14 mouse cellular contexts compared by ENCODE assay signal in genomic region chr11:119123522-119124319, GRCm38 (mm10). TPM values are rescaled to one million over a fixed set of nuclear protein-coding genes. Genes with fewer than 3 reads are reported as not detected.
DNase-seq lines count a peak whose midpoint lies in the region; ATAC-seq and TF ChIP-seq lines count a peak whose summit lies in the region.
"Had no signal": no experiment of that assay in that cellular context is flagged by ENCODE, and none has a peak within 500 bp of the region (broad histone marks: within the 10 kb centered on the region; RNA-seq: fewer than 3 reads in every experiment).

No protein-coding gene starts in this region.

- no peak for TF ChIP-seq CTCF in liver, adult 2 months (IDR thresholded peaks at IDR 0.05; ENCODE audit: low read depth, low read length)

- H3K27ac ChIP-seq in liver, adult 2 months (replicated peaks; ENCODE audit: insufficient read depth, low read depth, low read length), result no peak overlapping the region
- no peak overlapping the region for H3K27ac ChIP-seq in liver, embryonic 11.5 days (ENCODE audit: low read depth, low read length)
- H3K27ac ChIP-seq: midbrain, embryonic 13.5 days had no signal

- WGBS in liver, adult 2 months, result 58% methylated on average over 5 of the region's 5 CpGs
- WGBS in liver, embryonic 11.5 days, result 70% methylated on average over 5 of the region's 5 CpGs

- no peak for TF ChIP-seq POLR2A in liver, adult 2 months (IDR thresholded peaks at IDR 0.05; ENCODE audit: extremely low read depth, insufficient read depth, low read length)

- H3K79me2 ChIP-seq in liver, adult 2 months (ENCODE audit: control insufficient read depth, insufficient read depth, low read length), result no peaks in the 10 kb centered on the region

- H3K4me1 ChIP-seq in liver, adult 2 months (ENCODE audit: control insufficient read depth, insufficient read depth, low read length), result peaks cover 22% of the 10 kb centered on the region
- peaks cover 12% of the 10 kb centered on the region; the same call in 1 of the 2 replicates for H3K4me1 ChIP-seq in liver, embryonic 11.5 days (replicated peaks; ENCODE audit: control insufficient read depth, insufficient read depth, low read length)

- H3K9ac ChIP-seq in liver, adult 2 months (ENCODE audit: low read depth, low read length), result no peak overlapping the region
- no peak overlapping the region for H3K9ac ChIP-seq in liver, embryonic 11.5 days (ENCODE audit: low read depth, low read length)
- H3K9ac ChIP-seq: midbrain, embryonic 13.5 days had no signal

- H3K4me3 ChIP-seq in liver, adult 2 months (ENCODE audit: insufficient read depth, low read depth, low read length), result no peak overlapping the region
- no peak overlapping the region for H3K4me3 ChIP-seq in liver, embryonic 11.5 days (ENCODE audit: low read depth, low read length)
- H3K4me3 ChIP-seq: midbrain, embryonic 13.5 days had no signal

- peak; percentile 54 for DNase-seq in adrenal gland, postnatal 14 days
- DNase-seq in adrenal gland, adult 2 months, result no peak
- peak; percentile 51 for DNase-seq in liver, adult 2 months (ENCODE audit: extremely low read depth, low read depth, low spot score)
- DNase-seq in liver, embryonic 11.5 days (ENCODE audit: low spot score), result no peak
- DNase-seq in ZHBTc4 (ENCODE audit: low read depth, low spot score), result peak; percentile 78
- no peak for DNase-seq in layer of hippocampus, adult 9-10 months (ENCODE audit: low spot score)
- DNase-seq in frontal cortex, postnatal 25 days (ENCODE audit: low spot score in 2 of 2), result no peak
- DNase-seq: cerebellum, adult 9-11 months; kidney, postnatal 10 days; thymus, postnatal 4 days had no signal

- no peaks in the 10 kb centered on the region for H3K27me3 ChIP-seq in liver, adult 2 months (ENCODE audit: control insufficient read depth, insufficient read depth, low read length)
- H3K27me3 ChIP-seq in liver, embryonic 11.5 days (replicated peaks; ENCODE audit: control insufficient read depth, insufficient read depth, low read length), result peaks cover 14% of the 10 kb centered on the region

- no peak overlapping the region for H3K4me2 ChIP-seq in liver, embryonic 11.5 days
- H3K4me2 ChIP-seq: midbrain, embryonic 13.5 days had no signal

- no peak for ATAC-seq in liver, embryonic 11.5 days (replicated peaks; ENCODE audit: low FRiP score)
- 0 out of 2 replicates have a peak, but pooled peaks have one; percentile 43 for ATAC-seq in megakaryocyte-erythroid progenitor cell, adult 5-6 weeks (replicated peaks; ENCODE audit: low FRiP score, low TSS enrichment, poor library complexity, severe bottlenecking)
- ATAC-seq: activated CD4-positive, CD25-positive, alpha-beta regulatory T cell, adult 4 months; inflammation-experienced regulatory T-cells, adult 6 months; midbrain, embryonic 13.5 days had no signal

- no peaks in the 10 kb centered on the region for H3K9me3 ChIP-seq in liver, embryonic 11.5 days (ENCODE audit: control insufficient read depth, low read length)
- H3K9me3 ChIP-seq: midbrain, embryonic 13.5 days had no signal

- no peaks in the 10 kb centered on the region for H3K36me3 ChIP-seq in liver, adult 2 months (ENCODE audit: control insufficient read depth, insufficient read depth, low read length)
- no peaks in the 10 kb centered on the region for H3K36me3 ChIP-seq in liver, embryonic 11.5 days (ENCODE audit: control insufficient read depth, insufficient read depth, low read length)
- H3K36me3 ChIP-seq: midbrain, embryonic 13.5 days had no signal

RNA-seq across cellular contexts. Expression of gene Cbx4, which starts 37.7 kb away (rescaled TPM):
- 105 and 156 TPM in 2 replicates for total RNA-seq in adrenal gland, postnatal 14 days (2021)
- total RNA-seq in adrenal gland, adult 2 months (2021), result 100 to 1,000 TPM; 144 to 197 TPM
- polyA plus RNA-seq in adrenal gland, adult 2 months (2012; rRNA removed), result 89.0 and 127 TPM in 2 replicates
- 2.8 and 2.9 TPM in 2 replicates for total RNA-seq in liver, adult 2 months (2014; rRNA removed)
- 7.9 and 8.2 TPM in 2 replicates for polyA plus RNA-seq in liver, adult 2 months (2012; rRNA removed)
- 5.1 TPM in 2 replicates for polyA plus RNA-seq in liver, embryonic 11.5 days (2014; fragmentation: Nextera tagmentation; extraction: Ambion mirVana)
- total RNA-seq in megakaryocyte-erythroid progenitor cell, adult 5-6 weeks (2014; fragmentation: Nextera tagmentation), result 5.2 and 5.4 TPM in 2 replicates
- 3.9 and 11.6 TPM in 2 replicates for total RNA-seq in megakaryocyte-erythroid progenitor cell, adult 5-6 weeks (2017)

Comparison
In these comparisons a context has a peak if more than half of its experiments do, and no peak if none do; other contexts are left out.
1. DNase-seq: peak in adrenal gland, postnatal 14 days (single experiment), liver, adult 2 months (single experiment) and ZHBTc4 (single experiment); none in adrenal gland, adult 2 months (single experiment), liver, embryonic 11.5 days (single experiment), layer of hippocampus, adult 9-10 months (single experiment) and frontal cortex, postnatal 25 days (0 of 2).